Mouse (Mus musculus) midbrain, embryonic 13.5 days (tissue): ENCODE results near the gene Cep152. TPM values are rescaled to one million over a fixed set of nuclear protein-coding genes. Genes with fewer than 3 reads are reported as not detected.

Experiments
- ATAC-seq: fragments of 200-750 bp; cut with Nextera tagmentation; 2 replicates; pipeline ENCODE4 v1.8.0; 2017; ENCODE audit warnings: mild to moderate bottlenecking, moderate TSS enrichment, moderate library complexity
- H3K27ac ChIP-seq: fragments of 300-500 bp; sonication (generic); 2 replicates; pipeline ENCODE4 v1.5.1; 2015; ENCODE audit warnings: inconsistent platforms, mild to moderate bottlenecking, moderate library complexity
- H3K27me3 ChIP-seq: fragments of 300-500 bp; sonication (generic); 2 replicates; pipeline ENCODE4 v1.6.1; 2015; ENCODE audit warnings: mild to moderate bottlenecking, inconsistent platforms
- H3K36me3 ChIP-seq: fragments of 300-500 bp; sonication (generic); 2 replicates; pipeline ENCODE4 v1.6.1; 2015; ENCODE audit warnings: mild to moderate bottlenecking, inconsistent platforms
- H3K4me1 ChIP-seq: fragments of 300-500 bp; sonication (generic); replicated peaks from 2 replicates; pipeline ENCODE4 v1.6.1; 2015; ENCODE audit warnings: inconsistent platforms
- H3K4me2 ChIP-seq: fragments of 300-500 bp; sonication (generic); replicated peaks from 2 replicates; pipeline ENCODE4 v1.6.1; 2015; ENCODE audit warnings: moderate library complexity, mild to moderate bottlenecking, inconsistent platforms
- H3K4me3 ChIP-seq: fragments of 300-500 bp; sonication (generic); replicated peaks from 2 replicates; pipeline ENCODE4 v1.5.1; 2015; ENCODE audit warnings: mild to moderate bottlenecking, inconsistent platforms
- H3K9ac ChIP-seq: fragments of 300-500 bp; sonication (generic); replicated peaks from 2 replicates; pipeline ENCODE4 v1.6.1; 2015; ENCODE audit warnings: mild to moderate bottlenecking, inconsistent platforms
- H3K9me3 ChIP-seq: fragments of 300-500 bp; sonication (generic); 2 replicates; pipeline ENCODE4 v1.6.1; 2016; ENCODE audit warnings: mild to moderate bottlenecking, inconsistent platforms
- WGBS: fragments of 180-500 bp; shearing (Covaris S2); methylation state at CpG from one replicate; pipeline ENCODE4 v1.1.7; 2015; 5-methylcytosine and 5-hydroxymethylcytosine counted together
- polyA plus RNA-seq: library from polyadenylated mRNA; unstranded; fragments of >200 nt; fragmentation: Nextera tagmentation; extraction: Ambion mirVana; gene quantifications from 2 replicates; pipeline ENCODE4 v1.2.1, GENCODE M21; 2015

Cep152 gene
- polyA plus RNA-seq, result 4.0 and 4.3 TPM in 2 replicates

DNA sequence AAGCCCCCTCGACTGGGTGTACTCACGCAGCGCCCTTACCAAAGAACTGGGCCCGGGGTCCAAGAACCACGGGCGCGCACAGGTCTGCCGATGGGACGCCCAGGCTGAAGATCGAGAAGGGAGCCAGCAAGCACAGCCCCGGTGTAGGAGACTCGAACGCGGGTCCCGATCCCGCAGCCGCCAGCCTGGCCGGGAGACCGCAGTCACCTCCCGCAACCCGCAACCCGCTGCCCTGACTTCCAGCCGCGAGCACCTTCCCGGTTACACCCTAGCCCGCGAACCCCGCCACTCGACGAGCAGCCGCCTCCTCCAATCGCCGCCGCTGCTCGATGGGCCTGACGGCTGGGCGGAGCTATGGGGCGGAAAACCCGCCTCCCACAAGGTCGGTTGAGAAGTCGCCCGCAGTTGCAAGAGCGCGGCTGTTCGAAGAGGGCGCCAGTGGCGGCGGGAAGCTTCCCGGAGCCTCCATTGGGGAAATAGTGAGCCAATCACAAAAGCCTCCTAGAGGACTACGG lies at the start of gene Cep152:
Gene Cep152 (minus strand): TSS at position 277 of the 515 bp plus-strand sequence.
- ATAC-seq, result peak; percentile 99
- H3K4me1 ChIP-seq, result peaks cover 24% of the 10 kb centered on the region
- H3K4me2 ChIP-seq, result peak within 1 kb of the TSS; percentile 83
- H3K9me3 ChIP-seq, result no peaks in the 10 kb centered on the region
- H3K27me3 ChIP-seq, result no peaks in the 10 kb centered on the region
- WGBS, result 0% methylated on average over 50 of the region's 50 CpGs
- no peaks in the 10 kb centered on the region; the same call in 1 of the 2 replicates for H3K36me3 ChIP-seq
- no peak within 1 kb of the TSS for H3K27ac ChIP-seq
- H3K9ac ChIP-seq, result peak within 1 kb of the TSS; percentile 81
- H3K4me3 ChIP-seq, result peak within 1 kb of the TSS; percentile 88

DNA sequence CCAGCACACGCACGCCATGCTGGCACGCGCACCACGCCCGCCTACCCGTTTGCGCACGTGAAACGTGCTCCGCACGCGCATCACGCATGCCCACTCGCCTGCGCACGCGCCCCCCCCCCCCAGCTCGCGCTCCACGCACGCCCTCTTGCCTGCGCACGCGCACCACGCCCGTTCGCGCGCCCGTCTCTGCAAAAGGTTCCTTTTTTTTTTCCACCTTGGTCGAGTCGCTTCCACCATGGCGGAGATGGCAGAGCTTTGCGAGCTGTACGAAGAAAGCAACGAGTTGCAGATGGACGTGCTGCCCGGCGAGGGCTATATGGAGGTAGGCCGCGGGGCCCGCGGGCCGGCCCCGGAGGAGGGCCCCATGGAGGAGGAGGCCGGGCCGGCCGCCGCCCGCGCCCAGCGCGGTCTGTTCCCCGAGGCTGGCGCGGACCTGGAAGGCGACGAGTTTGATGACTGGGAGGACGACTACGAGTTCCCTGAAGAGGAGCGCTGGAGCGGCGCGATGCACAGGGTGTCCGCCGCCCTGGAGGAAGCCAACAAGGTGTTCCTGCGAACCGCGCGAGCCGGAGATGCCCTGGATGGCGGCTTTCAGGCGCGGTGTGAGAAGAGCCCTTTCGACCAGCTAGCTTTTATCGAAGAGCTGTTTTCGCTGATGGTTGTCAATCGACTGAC lies 48.2 kb upstream of the Cep152 start, which contains the start of gene Eid1:
Gene Eid1 (plus strand): TSS at position 139 of the 675 bp plus-strand sequence.
- Histone ChIP-seq H3K27ac (peak within 1 kb of the TSS; percentile 90), H3K36me3 (no peaks in the 10 kb centered on the region), H3K4me3 (peak within 1 kb of the TSS; percentile 73), H3K4me2 (peak within 1 kb of the TSS; percentile 65), H3K9ac (peak within 1 kb of the TSS; percentile 86), H3K27me3 (no peaks in the 10 kb centered on the region), H3K9me3 (no peaks in the 10 kb centered on the region), H3K4me1 (peaks cover 14% of the 10 kb centered on the region)
- under 1% methylated on average over 61 of the region's 79 CpGs for WGBS
- ATAC-seq, result peak; percentile 93

DNA sequence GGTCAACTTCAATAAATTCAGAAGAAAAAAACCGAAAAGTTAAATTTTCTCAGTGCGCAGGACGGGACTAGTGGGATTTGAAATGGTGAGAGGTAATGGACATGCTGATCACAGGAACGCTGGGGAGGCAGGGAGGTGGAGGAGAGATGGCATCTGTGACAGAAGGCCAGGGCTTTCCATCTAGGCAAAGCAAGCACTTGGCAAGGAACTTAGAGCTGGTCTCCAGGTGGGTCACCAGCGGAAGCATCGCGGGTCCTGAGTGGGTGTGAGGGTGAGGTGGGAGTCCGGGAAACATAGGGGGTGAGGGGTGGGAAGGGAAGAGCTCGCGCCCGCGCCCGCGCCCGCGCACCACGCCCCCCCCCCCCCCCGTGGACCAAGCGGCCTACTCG lies 47.6 kb upstream of the Cep152 start:
- peak; percentile 88; the same call in 1 of the 2 replicates for ATAC-seq
- 37% methylated on average over 8 of the region's 20 CpGs for WGBS
- Histone ChIP-seq H3K4me3 (peak overlapping the region; percentile 73), H3K4me2 (peak overlapping the region; percentile 65), H3K27ac (peak overlapping the region; percentile 90), H3K9me3 (no peaks in the 10 kb centered on the region), H3K9ac (peak overlapping the region; percentile 86), H3K27me3 (no peaks in the 10 kb centered on the region), H3K4me1 (peaks cover 14% of the 10 kb centered on the region), H3K36me3 (no peaks in the 10 kb centered on the region)

DNA sequence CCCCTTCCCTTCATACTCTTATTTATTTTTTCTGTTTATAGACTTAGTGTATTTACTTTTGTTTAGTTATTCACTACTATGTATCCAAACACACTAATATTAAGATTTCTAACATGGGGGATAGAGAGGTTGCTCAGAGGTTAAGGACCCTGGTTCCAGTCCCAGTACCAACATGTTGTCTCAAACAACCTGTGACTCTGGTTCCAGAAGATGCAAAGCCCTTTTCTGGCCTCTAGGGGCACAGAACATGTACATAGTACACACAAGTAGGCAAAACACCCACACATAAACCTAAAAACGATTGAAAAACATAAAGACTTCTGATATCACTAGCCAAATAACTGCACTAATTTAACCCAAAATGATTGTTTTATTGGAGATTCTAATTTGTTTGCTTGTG lies 45.9 kb upstream of the Cep152 start:
- Histone ChIP-seq H3K9ac (no peak overlapping the region), H3K4me3 (no peak overlapping the region), H3K36me3 (no peaks in the 10 kb centered on the region), H3K27me3 (no peaks in the 10 kb centered on the region), H3K27ac (no peak overlapping the region), H3K9me3 (no peaks in the 10 kb centered on the region), H3K4me1 (peaks cover 11% of the 10 kb centered on the region), H3K4me2 (no peak overlapping the region)
- 50% methylated on average over 1 of the region's 1 CpGs for WGBS
- no peak for ATAC-seq

GRCm38 (mm10) chr2:125667721-125668120 lies 42.8 kb upstream of the Cep152 start:
- H3K27me3 ChIP-seq, result no peaks in the 10 kb centered on the region
- no peak for ATAC-seq
- no peak overlapping the region for H3K4me2 ChIP-seq
- no peaks in the 10 kb centered on the region for H3K36me3 ChIP-seq
- no peak overlapping the region for H3K4me3 ChIP-seq
- no peak overlapping the region for H3K9ac ChIP-seq
- no peak overlapping the region for H3K27ac ChIP-seq
- H3K4me1 ChIP-seq, result no peaks in the 10 kb centered on the region
- 88% methylated on average over 7 of the region's 7 CpGs for WGBS
- no peaks in the 10 kb centered on the region for H3K9me3 ChIP-seq

DNA sequence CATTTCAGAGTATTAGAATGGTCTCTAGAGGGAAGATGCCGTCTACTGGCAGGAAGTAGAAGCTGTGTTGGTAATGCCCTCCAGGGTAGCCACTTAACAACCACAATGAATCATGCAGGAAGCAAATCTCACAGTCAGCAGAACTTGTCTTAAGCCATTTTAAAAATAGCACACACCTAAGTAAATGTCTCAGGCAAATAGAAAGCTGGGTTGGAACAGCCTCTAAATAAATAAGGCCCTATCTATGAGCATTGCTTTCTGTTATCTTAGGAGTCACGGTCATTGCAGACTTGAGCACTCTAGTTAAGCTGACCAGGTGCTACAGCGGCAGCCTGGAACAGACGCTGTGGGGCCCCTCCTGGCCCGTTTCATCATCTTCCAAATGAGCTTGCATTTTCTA lies 42.3 kb upstream of the Cep152 start:
- no peaks in the 10 kb centered on the region for H3K9me3 ChIP-seq
- no peak overlapping the region for H3K9ac ChIP-seq
- ATAC-seq, result no peak
- 82% methylated on average over 5 of the region's 5 CpGs for WGBS
- H3K4me1 ChIP-seq, result no peaks in the 10 kb centered on the region
- no peak overlapping the region for H3K4me2 ChIP-seq
- H3K4me3 ChIP-seq, result no peak overlapping the region
- no peak overlapping the region for H3K27ac ChIP-seq
- no peaks in the 10 kb centered on the region for H3K36me3 ChIP-seq
- no peaks in the 10 kb centered on the region for H3K27me3 ChIP-seq

DNA sequence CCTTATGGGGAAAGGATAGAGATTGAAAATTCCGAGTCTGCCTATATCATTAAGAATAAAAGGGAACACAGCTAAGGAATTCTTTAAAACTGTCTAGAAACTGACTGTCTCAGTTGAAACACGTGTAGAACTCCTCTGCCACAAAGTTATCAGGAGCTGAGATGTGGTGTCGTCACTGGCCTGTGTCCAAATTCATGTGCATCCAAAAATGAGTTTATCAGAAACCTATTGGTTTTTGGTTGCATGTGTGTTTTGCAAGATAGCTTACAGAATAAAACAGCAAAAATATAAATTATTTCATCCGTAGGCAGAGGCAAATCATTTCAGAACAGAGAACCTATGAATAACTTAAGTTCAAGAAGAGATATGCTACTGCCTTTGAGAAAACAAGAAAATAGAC lies 41.8 kb upstream of the Cep152 start:
- 85% methylated on average over 4 of the region's 4 CpGs for WGBS
- Histone ChIP-seq H3K27ac (no peak overlapping the region), H3K27me3 (no peaks in the 10 kb centered on the region), H3K4me2 (no peak overlapping the region), H3K4me1 (no peaks in the 10 kb centered on the region), H3K36me3 (no peaks in the 10 kb centered on the region), H3K4me3 (no peak overlapping the region), H3K9me3 (no peaks in the 10 kb centered on the region), H3K9ac (no peak overlapping the region)
- ATAC-seq, result no peak

DNA sequence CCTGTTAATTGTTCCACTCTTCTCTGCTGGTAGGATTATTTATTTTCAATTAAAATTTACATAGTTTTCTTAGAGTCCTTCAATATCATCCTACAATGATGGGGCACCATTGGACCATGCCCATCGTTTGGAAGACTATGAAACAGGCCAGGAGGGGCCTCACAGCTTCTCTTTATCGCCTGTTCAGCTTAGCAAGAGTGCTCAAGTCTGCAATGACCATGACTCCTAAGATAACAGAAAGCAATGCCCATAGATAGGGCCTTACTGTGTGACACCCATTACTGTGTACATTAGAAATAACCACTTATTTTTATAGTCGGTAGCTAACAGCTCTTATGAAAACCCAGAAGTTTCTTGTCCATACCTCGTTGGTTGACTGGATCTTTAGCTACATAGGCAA lies 41.0 kb upstream of the Cep152 start:
- 87% methylated on average over 4 of the region's 4 CpGs for WGBS

GRCm38 (mm10) chr2:125665213-125665612 lies 40.3 kb upstream of the Cep152 start:
- no peak for ATAC-seq
- Histone ChIP-seq H3K4me1 (peaks cover 7% of the 10 kb centered on the region), H3K27me3 (peaks cover 3% of the 10 kb centered on the region; the same call in 1 of the 2 replicates), H3K4me3 (no peak overlapping the region), H3K27ac (no peak overlapping the region), H3K9me3 (no peaks in the 10 kb centered on the region), H3K36me3 (no peaks in the 10 kb centered on the region), H3K9ac (no peak overlapping the region), H3K4me2 (no peak overlapping the region)
- 89% methylated on average over 5 of the region's 5 CpGs for WGBS

More for the DNA sequence above, 41.0 kb upstream of the Cep152 start:
- Histone ChIP-seq H3K9me3 (no peaks in the 10 kb centered on the region), H3K4me2 (no peak overlapping the region), H3K4me1 (peaks cover under 1% of the 10 kb centered on the region; the same call in 1 of the 2 replicates), H3K9ac (no peak overlapping the region), H3K27ac (no peak overlapping the region), H3K4me3 (no peak overlapping the region), H3K27me3 (peaks cover under 1% of the 10 kb centered on the region; the same call in 1 of the 2 replicates), H3K36me3 (no peaks in the 10 kb centered on the region)
- no peak for ATAC-seq

DNA sequence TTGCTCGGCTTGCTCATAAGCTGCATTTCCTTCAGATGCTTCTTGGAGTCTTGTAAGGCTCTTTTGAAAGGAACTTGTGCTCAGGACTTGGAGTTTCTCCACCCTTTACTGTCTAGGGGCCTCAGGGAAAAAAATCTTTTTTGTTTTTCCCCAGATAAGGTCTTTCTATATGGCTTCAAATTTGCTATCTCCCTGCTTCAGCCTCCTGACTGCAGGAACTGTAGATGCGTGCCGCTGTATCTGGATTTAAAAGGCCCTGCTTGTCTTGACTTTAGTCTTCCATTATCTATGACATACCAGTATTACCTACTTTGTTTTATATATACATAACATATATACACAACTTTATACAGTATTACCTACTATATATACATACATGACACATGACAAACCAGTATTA lies 37.6 kb upstream of the Cep152 start:
- H3K36me3 ChIP-seq, result no peaks in the 10 kb centered on the region
- ATAC-seq, result no peak
- H3K27me3 ChIP-seq, result peaks cover 3% of the 10 kb centered on the region; the same call in 1 of the 2 replicates
- H3K4me1 ChIP-seq, result peaks cover 7% of the 10 kb centered on the region
- H3K27ac ChIP-seq, result no peak overlapping the region
- H3K4me2 ChIP-seq, result no peak overlapping the region
- no peak overlapping the region for H3K9ac ChIP-seq
- H3K4me3 ChIP-seq, result no peak overlapping the region
- 86% methylated on average over 3 of the region's 3 CpGs for WGBS
- no peaks in the 10 kb centered on the region for H3K9me3 ChIP-seq

DNA sequence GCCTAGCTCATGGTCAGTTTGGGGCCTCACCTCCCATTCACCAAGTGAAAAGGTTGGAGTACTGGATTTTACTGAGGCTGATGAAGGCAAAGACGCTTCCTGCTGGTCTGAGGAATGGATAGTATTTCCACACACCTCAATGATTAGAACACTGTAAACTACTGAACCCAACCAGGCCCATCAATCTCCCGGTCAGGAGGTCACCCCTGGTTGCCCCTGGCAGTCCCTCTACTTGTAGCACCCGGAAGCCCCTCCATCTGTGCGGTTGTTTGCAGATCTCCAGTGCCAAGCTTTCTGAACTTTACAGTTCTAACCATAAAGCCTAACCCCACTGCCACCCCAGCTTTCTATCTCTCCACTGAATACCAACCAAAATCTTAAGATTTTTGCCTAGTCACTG lies 36.2 kb upstream of the Cep152 start:
- Histone ChIP-seq H3K4me3 (no peak overlapping the region), H3K36me3 (no peaks in the 10 kb centered on the region), H3K4me1 (peaks cover 7% of the 10 kb centered on the region), H3K27ac (no peak overlapping the region), H3K27me3 (peaks cover 3% of the 10 kb centered on the region; the same call in 1 of the 2 replicates), H3K9ac (0 out of 2 replicates have a peak overlapping the region, but pooled peaks have one; percentile 25), H3K9me3 (no peaks in the 10 kb centered on the region), H3K4me2 (peak overlapping the region; percentile 46)
- 70% methylated on average over 4 of the region's 4 CpGs for WGBS
- ATAC-seq, result no peak

- H3K4me1 ChIP-seq, result peaks cover 7% of the 10 kb centered on the region
- ATAC-seq, result peak; percentile 69
- peak overlapping the region; percentile 25; the same call in 1 of the 2 replicates for H3K9ac ChIP-seq
- no peaks in the 10 kb centered on the region for H3K36me3 ChIP-seq
- no peaks in the 10 kb centered on the region for H3K9me3 ChIP-seq
- 46% methylated on average over 20 of the region's 20 CpGs for WGBS
- peak overlapping the region; percentile 46 for H3K4me2 ChIP-seq
- H3K27ac ChIP-seq, result no peak overlapping the region
- H3K4me3 ChIP-seq, result peak overlapping the region; percentile 1
- peaks cover 3% of the 10 kb centered on the region; the same call in 1 of the 2 replicates for H3K27me3 ChIP-seq
Observed at GRCm38 (mm10) chr2:125660537-125661130, 35.7 kb upstream of the Cep152 start.
